Comparison of ENCODE assay signal across 12 mouse cellular contexts in the genomic region with DNA sequence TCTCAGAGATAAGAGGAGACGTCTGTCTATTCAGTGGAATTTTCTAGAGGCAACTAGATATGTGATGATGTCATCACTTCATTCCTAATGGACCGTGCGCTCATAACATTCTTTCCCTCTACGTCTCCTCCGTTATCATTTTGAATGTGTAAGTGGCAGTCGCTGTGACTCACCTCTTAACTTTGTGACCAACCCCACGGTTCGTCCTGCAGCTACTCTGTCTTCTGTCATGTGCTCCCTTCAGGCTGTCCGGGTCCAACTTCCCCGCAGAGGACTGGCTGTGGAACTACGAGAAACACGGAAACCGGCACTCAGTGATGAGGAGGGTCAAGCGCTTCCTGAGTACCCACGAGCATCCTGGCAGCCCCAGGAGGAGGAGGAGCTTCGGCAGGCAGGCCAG. TPM values are rescaled to one million over a fixed set of nuclear protein-coding genes. Genes with fewer than 3 reads are reported as not detected.
DNase-seq lines count a peak whose midpoint lies in the region; ATAC-seq and TF ChIP-seq lines count a peak whose summit lies in the region.
"Had no signal": no experiment of that assay in that cellular context is flagged by ENCODE, and none has a peak within 500 bp of the region (broad histone marks: within the 10 kb centered on the region; RNA-seq: fewer than 3 reads in every experiment).

No protein-coding gene starts in this region.

- peaks cover 34% of the 10 kb centered on the region for H3K4me1 ChIP-seq in heart, embryonic 12.5 days (replicated peaks)
- H3K4me1 ChIP-seq in neural tube, embryonic 11.5 days (ENCODE audit: control insufficient read depth, insufficient read depth, low read length), result 0 out of 2 replicates have a peak, but pooled peaks cover 9% of the 10 kb centered on the region
- H3K4me1 ChIP-seq in liver, embryonic 12.5 days, result no peaks in the 10 kb centered on the region
- no peaks in the 10 kb centered on the region for H3K4me1 ChIP-seq in cerebellum, adult 2 months (ENCODE audit: control insufficient read depth, insufficient read depth, low read length)

- WGBS in heart, embryonic 12.5 days, result 6% methylated on average over 16 of the region's 16 CpGs
- WGBS in neural tube, embryonic 11.5 days, result 71% methylated on average over 16 of the region's 16 CpGs
- WGBS in liver, embryonic 12.5 days (ENCODE audit: insufficient replicate concordance), result 29% methylated on average over 16 of the region's 16 CpGs
- 54% methylated on average over 16 of the region's 16 CpGs for WGBS in cerebellum, adult 2 months

- no peak for TF ChIP-seq POLR2A in cerebellum, adult 2 months (IDR thresholded peaks at IDR 0.05; ENCODE audit: borderline replicate concordance, insufficient read depth, low read length)

- no peaks in the 10 kb centered on the region for H3K27me3 ChIP-seq in heart, embryonic 12.5 days (replicated peaks)
- H3K27me3 ChIP-seq in neural tube, embryonic 11.5 days (ENCODE audit: control insufficient read depth, insufficient read depth, low read length), result no peaks in the 10 kb centered on the region
- peaks cover 62% of the 10 kb centered on the region for H3K27me3 ChIP-seq in liver, embryonic 12.5 days (replicated peaks)
- H3K27me3 ChIP-seq in cerebellum, adult 2 months (ENCODE audit: control insufficient read depth, insufficient read depth, low read length), result no peaks in the 10 kb centered on the region

- H3K4me3 ChIP-seq in heart, embryonic 12.5 days, result peak overlapping the region; percentile 36
- H3K4me3 ChIP-seq in neural tube, embryonic 11.5 days (ENCODE audit: low read depth, low read length), result no peak overlapping the region
- no peak overlapping the region; the same call in 1 of the 2 replicates for H3K4me3 ChIP-seq in liver, embryonic 12.5 days
- H3K4me3 ChIP-seq in cerebellum, adult 2 months (replicated peaks; ENCODE audit: insufficient read depth, low read depth, low read length), result no peak overlapping the region

- peak overlapping the region; percentile 58 for H3K9ac ChIP-seq in heart, embryonic 12.5 days
- no peak overlapping the region for H3K9ac ChIP-seq in neural tube, embryonic 11.5 days (ENCODE audit: low read length)
- no peak overlapping the region for H3K9ac ChIP-seq in liver, embryonic 12.5 days

- no peaks in the 10 kb centered on the region for H3K9me3 ChIP-seq in heart, embryonic 12.5 days (replicated peaks)
- H3K9me3 ChIP-seq in neural tube, embryonic 11.5 days (ENCODE audit: control insufficient read depth, low read length), result no peaks in the 10 kb centered on the region
- H3K9me3 ChIP-seq in liver, embryonic 12.5 days (replicated peaks), result no peaks in the 10 kb centered on the region

- H3K36me3 ChIP-seq in heart, embryonic 12.5 days, result no peaks in the 10 kb centered on the region
- no peaks in the 10 kb centered on the region for H3K36me3 ChIP-seq in neural tube, embryonic 11.5 days (ENCODE audit: control insufficient read depth, insufficient read depth, low read length)
- H3K36me3 ChIP-seq in liver, embryonic 12.5 days, result no peaks in the 10 kb centered on the region

- no peak for DNase-seq in heart, postnatal 4 days
- DNase-seq in neural tube, embryonic 11.5 days (ENCODE audit: low spot score), result peak; percentile 8
- DNase-seq in neural tube, embryonic 10.5 days (ENCODE audit: extremely low spot score, low spot score), result no peak
- DNase-seq in yolk sac, embryonic 10.5 days (ENCODE audit: low spot score), result peak; percentile 21
- DNase-seq in frontal cortex, postnatal 14 days (ENCODE audit: low spot score in 2 of 2), result no peak
- no peak for DNase-seq in cerebellum, adult 2 months
- DNase-seq: cerebellum, adult 9-10 months; kidney, postnatal 36 days; thymus, adult 18-20 months had no signal

- ATAC-seq in heart, embryonic 12.5 days (ENCODE audit: insufficient number of reproducible peaks, low FRiP score), result peak; percentile 49
- ATAC-seq in neural tube, embryonic 11.5 days (ENCODE audit: insufficient read depth, low FRiP score, low TSS enrichment), result no peak
- ATAC-seq in liver, embryonic 12.5 days, result no peak
- ATAC-seq: forebrain, embryonic 16.5 days had no signal

- H3K27ac ChIP-seq in heart, embryonic 12.5 days (ENCODE audit: poor library complexity, severe bottlenecking), result peak overlapping the region; percentile 74
- H3K27ac ChIP-seq in neural tube, embryonic 11.5 days (ENCODE audit: low read depth, low read length), result no peak overlapping the region
- H3K27ac ChIP-seq in liver, embryonic 12.5 days, result no peak overlapping the region
- H3K27ac ChIP-seq in cerebellum, adult 2 months (ENCODE audit: insufficient read depth, low read length), result no peak overlapping the region

- peak overlapping the region; percentile 71 for H3K4me2 ChIP-seq in heart, embryonic 12.5 days
- H3K4me2 ChIP-seq in neural tube, embryonic 11.5 days (ENCODE audit: low read depth), result 0 out of 2 replicates have a peak overlapping the region, but pooled peaks have one; percentile 12
- peak overlapping the region; percentile 45 for H3K4me2 ChIP-seq in liver, embryonic 12.5 days

- no peak for TF ChIP-seq CTCF in cerebellum, adult 2 months (IDR thresholded peaks at IDR 0.05; ENCODE audit: borderline replicate concordance, insufficient read depth, low read depth, low read length)

RNA-seq across cellular contexts. Expression of a gene that starts 21.4 kb away (rescaled TPM):
- polyA plus RNA-seq in heart, embryonic 12.5 days (2016; fragmentation: Nextera tagmentation; extraction: Ambion mirVana), result 52.9 and 57.4 TPM in 2 replicates
- 100 to 1,000 TPM; 102 to 106 TPM for total RNA-seq in heart, postnatal 4 days (2021)
- not detected in 2 replicates for polyA plus RNA-seq in neural tube, embryonic 11.5 days (2014; fragmentation: Nextera tagmentation; extraction: Ambion mirVana)
- not detected in 2 replicates for polyA plus RNA-seq in liver, embryonic 12.5 days (2016; fragmentation: Nextera tagmentation; extraction: Ambion mirVana)
- 0.16 TPM in 1 of 2 replicates, not detected in the other for polyA plus RNA-seq in cerebellum, adult 2 months (2012; rRNA removed)
- polyA plus RNA-seq: forebrain, embryonic 16.5 days had no signal

RNA-seq across cellular contexts. Expression of a gene that starts 37.6 kb away (rescaled TPM):
- polyA plus RNA-seq in heart, embryonic 12.5 days (2016; fragmentation: Nextera tagmentation; extraction: Ambion mirVana), result 0.13 and 0.50 TPM in 2 replicates
- 1 to 10 TPM; 1.2 to 1.7 TPM for total RNA-seq in heart, postnatal 4 days (2021)
- 0.34 and 0.50 TPM in 2 replicates for polyA plus RNA-seq in neural tube, embryonic 11.5 days (2014; fragmentation: Nextera tagmentation; extraction: Ambion mirVana)
- 0.06 TPM in 1 of 2 replicates, not detected in the other for polyA plus RNA-seq in liver, embryonic 12.5 days (2016; fragmentation: Nextera tagmentation; extraction: Ambion mirVana)
- 0.16 and 0.21 TPM in 2 replicates for polyA plus RNA-seq in cerebellum, adult 2 months (2012; rRNA removed)
- polyA plus RNA-seq: forebrain, embryonic 16.5 days had no signal

RNA-seq across cellular contexts. Expression of a gene that starts 39.9 kb away (rescaled TPM):
- 171 and 182 TPM in 2 replicates for polyA plus RNA-seq in heart, embryonic 12.5 days (2016; fragmentation: Nextera tagmentation; extraction: Ambion mirVana)
- 100 to 1,000 TPM; 188 to 195 TPM for total RNA-seq in heart, postnatal 4 days (2021)
- polyA plus RNA-seq in neural tube, embryonic 11.5 days (2014; fragmentation: Nextera tagmentation; extraction: Ambion mirVana), result 351 and 353 TPM in 2 replicates
- polyA plus RNA-seq in liver, embryonic 12.5 days (2016; fragmentation: Nextera tagmentation; extraction: Ambion mirVana), result 249 and 252 TPM in 2 replicates
- 148 and 153 TPM in 2 replicates for polyA plus RNA-seq in cerebellum, adult 2 months (2012; rRNA removed)

RNA-seq across cellular contexts. Expression of a gene that starts 51.3 kb away (rescaled TPM):
- not detected in 2 replicates for polyA plus RNA-seq in heart, embryonic 12.5 days (2016; fragmentation: Nextera tagmentation; extraction: Ambion mirVana)
- total RNA-seq in heart, postnatal 4 days (2021), result not detected
- not detected in 2 replicates for polyA plus RNA-seq in neural tube, embryonic 11.5 days (2014; fragmentation: Nextera tagmentation; extraction: Ambion mirVana)
- not detected in 2 replicates for polyA plus RNA-seq in liver, embryonic 12.5 days (2016; fragmentation: Nextera tagmentation; extraction: Ambion mirVana)
- polyA plus RNA-seq in cerebellum, adult 2 months (2012; rRNA removed), result not detected in 2 replicates
- polyA plus RNA-seq: forebrain, embryonic 16.5 days had no signal

Comparison
In these comparisons a context has a peak if more than half of its experiments do, and no peak if none do; other contexts are left out.
1. DNase-seq: peak in neural tube, embryonic 11.5 days (single experiment) and yolk sac, embryonic 10.5 days (single experiment); none in heart, postnatal 4 days (single experiment), neural tube, embryonic 10.5 days (single experiment), frontal cortex, postnatal 14 days (0 of 2) and cerebellum, adult 2 months (0 of 2).
2. H3K4me2 ChIP-seq: peak in every context shown above with its lines; median percentile 71 in heart, embryonic 12.5 days; 45 in liver, embryonic 12.5 days; 12 in neural tube, embryonic 11.5 days.
3. RNA of a gene that starts 21.4 kb away (polyA plus RNA-seq): 52.9 to 57.4 TPM in heart, embryonic 12.5 days; not detected in neural tube, embryonic 11.5 days, not detected in liver, embryonic 12.5 days and 0.16 TPM in cerebellum, adult 2 months; every median in the first group is over 10 times any median in the second.